22 mouse cellular contexts compared by ENCODE assay signal in the genomic region with DNA sequence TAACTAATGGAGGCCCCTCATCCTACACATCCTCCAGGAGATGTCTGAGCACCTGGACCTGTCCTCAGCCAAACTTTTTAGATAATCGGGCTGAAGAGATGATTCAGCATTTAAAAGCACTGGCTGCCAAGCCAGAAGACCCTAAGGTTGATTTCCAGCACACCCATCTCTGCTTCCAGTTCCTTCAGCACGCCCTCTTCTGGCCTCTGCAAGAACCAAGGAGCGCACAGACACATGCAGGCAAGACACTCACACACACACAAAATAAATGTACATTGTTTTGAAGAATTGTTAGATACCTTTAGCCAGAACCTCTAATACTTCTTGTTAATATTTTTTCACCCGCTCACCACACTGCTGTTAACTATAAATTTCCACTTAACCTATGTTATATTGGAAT. TPM values are rescaled to one million over a fixed set of nuclear protein-coding genes. Genes with fewer than 3 reads are reported as not detected.
"Had no signal": no experiment of that assay in that cellular context is flagged by ENCODE, and none has a peak within 500 bp of the region (broad histone marks: within the 10 kb centered on the region; RNA-seq: fewer than 3 reads in every experiment).

No protein-coding gene starts in this region.

- H3K27ac ChIP-seq: limb, embryonic 15.5 days; liver, embryonic 15.5 days; midbrain, embryonic 10.5 days had no signal

- H3K4me2 ChIP-seq: liver, embryonic 15.5 days; lung, embryonic 14.5 days had no signal

- H3K27me3 ChIP-seq: limb, embryonic 15.5 days; neural tube, embryonic 15.5 days had no signal

- DNase-seq: kidney, postnatal 14 days; layer of hippocampus, postnatal 36 days; lung, embryonic 14.5 days; lung, postnatal 10 days; lung, postnatal 4 days; midbrain, embryonic 14.5 days; right cerebral cortex, adult 18-20 months; thymus, adult 18-20 months; thymus, postnatal 25 days had no signal

- H3K36me3 ChIP-seq: limb, embryonic 15.5 days; liver, embryonic 15.5 days; midbrain, embryonic 10.5 days; neural tube, embryonic 15.5 days had no signal

- H3K9me3 ChIP-seq: limb, embryonic 15.5 days; liver, embryonic 15.5 days; midbrain, embryonic 10.5 days; neural tube, embryonic 15.5 days had no signal

- H3K4me3 ChIP-seq: limb, embryonic 15.5 days; liver, embryonic 15.5 days; midbrain, embryonic 10.5 days; myocyte had no signal

- H3K9ac ChIP-seq: limb, embryonic 15.5 days; liver, embryonic 15.5 days; lung, embryonic 14.5 days; neural tube, embryonic 15.5 days had no signal

RNA-seq across cellular contexts. Expression of gene Ces4a, which starts 20.1 kb away (rescaled TPM):
- total RNA-seq: layer of hippocampus, postnatal 36 days; left cerebral cortex, adult 8-10 months; left cerebral cortex, postnatal 25 days; megakaryocyte, adult 5-6 weeks had no signal
- polyA plus RNA-seq: kidney, embryonic 14.5 days; large intestine, adult 2 months; limb, embryonic 11.5 days; limb, embryonic 15.5 days; liver, embryonic 15.5 days; lung, embryonic 14.5 days; midbrain, embryonic 10.5 days; midbrain, embryonic 14.5 days; myocyte; neural tube, embryonic 11.5 days; urinary bladder, adult 2 months had no signal
